Mouse (Mus musculus) forebrain, postnatal 0 days (tissue): ENCODE data around the gene Batf2. TPM values are rescaled to one million over a fixed set of nuclear protein-coding genes. Genes with fewer than 3 reads are reported as not detected.
A peak's percentile ranks its signal among the peaks of the same experiment; 100 is the strongest.

Experiments
- ATAC-seq: fragments of 200-750 bp; cut with Nextera tagmentation; 2 replicates; pipeline ENCODE4 v1.8.0; 2017; ENCODE audit warnings: mild to moderate bottlenecking, moderate library complexity
- DNase-seq: peaks from one replicate; pipeline ENCODE4 v3.0.0-alpha.2; 2015
- H3K27ac ChIP-seq: fragments of 300-500 bp; sonication (generic); 2 replicates; pipeline ENCODE4 v1.5.1; 2014; ENCODE audit warnings: low read depth, mild to moderate bottlenecking, antibody characterized with exemption, low read length, moderate library complexity, mixed read lengths
- H3K27me3 ChIP-seq: fragments of 300-500 bp; sonication (generic); 2 replicates; pipeline ENCODE4 v1.6.1; 2014; ENCODE audit warnings: mild to moderate bottlenecking, low read length, mixed read lengths; ENCODE audit not compliant: insufficient read depth
- H3K36me3 ChIP-seq: fragments of 300-500 bp; sonication (generic); 2 replicates; pipeline ENCODE4 v1.6.1; 2014; ENCODE audit warnings: mild to moderate bottlenecking, moderate library complexity; ENCODE audit not compliant: insufficient read depth
- H3K4me1 ChIP-seq: fragments of 300-500 bp; sonication (generic); 2 replicates; pipeline ENCODE4 v1.6.1; 2014; ENCODE audit warnings: antibody characterized with exemption; ENCODE audit not compliant: insufficient read depth
- H3K4me2 ChIP-seq: fragments of 300-500 bp; sonication (generic); 2 replicates; pipeline ENCODE4 v1.6.1; 2014; ENCODE audit warnings: low read depth, mild to moderate bottlenecking, moderate library complexity
- H3K4me3 ChIP-seq: fragments of 300-500 bp; sonication (generic); 2 replicates; pipeline ENCODE4 v1.5.1; 2014; ENCODE audit warnings: low read depth, low read length, mixed read lengths
- H3K9ac ChIP-seq: fragments of 300-500 bp; sonication (generic); 2 replicates; pipeline ENCODE4 v1.6.1; 2014; ENCODE audit warnings: mild to moderate bottlenecking
- H3K9me3 ChIP-seq: fragments of 300-500 bp; sonication (generic); 2 replicates; pipeline ENCODE4 v1.6.1; 2016; ENCODE audit warnings: low read length
- CTCF ChIP-seq: sonication (generic); IDR thresholded peaks from 2 replicates; pipeline ENCODE4 v1.5.1; 2016; ENCODE audit warnings: antibody characterized with exemption, control low read depth, low read depth
- WGBS: fragments of 180-500 bp; shearing (Covaris S2); extraction: QIAGEN DNeasy Blood & Tissue Kit; methylation state at CpG from one replicate; pipeline ENCODE4 v1.1.7; 2014; 5-methylcytosine and 5-hydroxymethylcytosine counted together
- polyA plus RNA-seq: library from polyadenylated mRNA; unstranded; fragments of >200 nt; fragmentation: Nextera tagmentation; extraction: Ambion mirVana; gene quantifications from 2 replicates; pipeline ENCODE4 v1.2.1, GENCODE M21; 2015
- total RNA-seq: library from RNA; depleted of rRNA; stranded (reverse); fragments of >200 nt; gene quantifications from 2 replicates; pipeline ENCODE4 v1.2.3, GENCODE M21; 2014

The Batf2 gene
- total and polyA plus RNA-seq, 2 experiments from 2014 or later, result not detected

DNA sequence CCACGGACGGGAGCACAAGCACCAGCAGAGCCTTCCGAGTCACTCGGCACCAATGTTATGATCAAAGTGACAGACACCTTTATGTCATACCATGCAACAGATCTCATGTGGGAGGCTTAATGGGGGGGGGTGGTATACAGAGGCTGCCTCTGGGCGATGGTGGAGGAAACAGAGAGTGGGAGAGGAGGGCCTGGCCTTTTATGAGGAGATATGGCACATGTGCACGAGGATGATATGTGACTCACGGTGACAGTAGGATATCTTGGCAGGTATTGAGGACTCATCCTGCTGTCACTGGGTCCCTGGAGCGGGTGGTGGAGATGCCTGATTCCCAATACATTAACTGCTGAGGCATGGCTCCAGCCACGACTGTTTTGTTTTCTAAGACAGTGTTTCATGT is 14.4 kb downstream of the Batf2 start:
- TF ChIP-seq CTCF, result no peak
- Histone ChIP-seq H3K4me1 (no peaks in the 10 kb centered on the region), H3K27ac (no peak overlapping the region), H3K9ac (no peak overlapping the region), H3K4me2 (no peak overlapping the region), H3K9me3 (no peaks in the 10 kb centered on the region), H3K36me3 (no peaks in the 10 kb centered on the region), H3K27me3 (no peaks in the 10 kb centered on the region), H3K4me3 (no peak overlapping the region)
- DNase-seq (no peak), ATAC-seq (no peak)
- WGBS, result 87% methylated on average over 9 of the region's 9 CpGs

DNA sequence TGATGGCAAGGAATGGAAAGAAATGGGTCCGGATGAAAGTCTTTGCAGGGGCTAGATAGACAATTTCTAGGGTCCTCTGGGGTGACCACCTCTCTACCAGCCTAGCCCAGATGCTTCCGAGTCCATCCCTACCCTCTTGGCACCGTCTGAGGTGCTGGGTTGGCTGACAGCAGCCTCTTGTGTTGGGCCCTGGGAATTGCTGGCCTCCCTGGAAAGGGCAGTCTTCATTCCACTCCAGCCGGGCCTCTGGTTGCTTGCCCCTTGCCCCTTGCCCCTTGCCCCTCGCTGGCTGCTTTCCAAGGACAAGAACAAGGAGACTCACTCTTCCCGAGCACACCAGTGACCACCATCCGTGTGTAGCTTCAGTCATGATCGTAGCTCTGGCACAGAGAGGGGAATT is 15.6 kb downstream of the Batf2 start:
- H3K4me2 ChIP-seq, result no peak overlapping the region
- 70% methylated on average over 8 of the region's 8 CpGs for WGBS
- H3K27ac ChIP-seq, result no peak overlapping the region
- TF ChIP-seq CTCF, result 0 out of 2 replicates have a peak, but pooled peaks have one; percentile 15
- no peaks in the 10 kb centered on the region for H3K27me3 ChIP-seq
- ATAC-seq, result no peak
- no peaks in the 10 kb centered on the region for H3K36me3 ChIP-seq
- H3K4me1 ChIP-seq, result no peaks in the 10 kb centered on the region
- no peak overlapping the region for H3K4me3 ChIP-seq
- no peaks in the 10 kb centered on the region for H3K9me3 ChIP-seq
- no peak for DNase-seq
- no peak overlapping the region for H3K9ac ChIP-seq

DNA sequence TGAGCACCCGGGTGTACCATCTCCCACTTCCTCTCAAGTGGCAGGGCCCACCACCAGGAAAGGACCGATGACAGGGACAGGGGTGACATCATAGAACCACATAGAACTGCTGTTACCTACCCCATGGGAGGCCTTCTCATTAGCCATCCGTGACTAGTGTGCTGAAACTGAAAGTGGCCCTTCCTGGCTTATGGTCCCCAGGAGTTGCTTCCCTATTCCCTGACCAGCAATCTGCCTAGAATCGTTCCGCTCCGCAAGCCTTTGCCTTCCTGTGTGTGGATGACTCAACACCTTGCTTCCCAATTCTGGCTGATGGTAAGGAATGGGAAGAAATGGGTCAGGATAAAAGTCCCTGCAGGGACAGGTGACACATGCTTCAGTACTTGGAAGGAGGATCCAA is 16.4 kb downstream of the Batf2 start:
- H3K4me3 ChIP-seq, result no peak overlapping the region
- no peaks in the 10 kb centered on the region for H3K27me3 ChIP-seq
- no peak for DNase-seq
- H3K4me2 ChIP-seq, result no peak overlapping the region
- no peak overlapping the region for H3K9ac ChIP-seq
- ATAC-seq, result no peak
- H3K9me3 ChIP-seq, result no peaks in the 10 kb centered on the region
- no peak for TF ChIP-seq CTCF
- H3K4me1 ChIP-seq, result no peaks in the 10 kb centered on the region
- H3K27ac ChIP-seq, result no peak overlapping the region
- 83% methylated on average over 6 of the region's 6 CpGs for WGBS
- H3K36me3 ChIP-seq, result no peaks in the 10 kb centered on the region

DNA sequence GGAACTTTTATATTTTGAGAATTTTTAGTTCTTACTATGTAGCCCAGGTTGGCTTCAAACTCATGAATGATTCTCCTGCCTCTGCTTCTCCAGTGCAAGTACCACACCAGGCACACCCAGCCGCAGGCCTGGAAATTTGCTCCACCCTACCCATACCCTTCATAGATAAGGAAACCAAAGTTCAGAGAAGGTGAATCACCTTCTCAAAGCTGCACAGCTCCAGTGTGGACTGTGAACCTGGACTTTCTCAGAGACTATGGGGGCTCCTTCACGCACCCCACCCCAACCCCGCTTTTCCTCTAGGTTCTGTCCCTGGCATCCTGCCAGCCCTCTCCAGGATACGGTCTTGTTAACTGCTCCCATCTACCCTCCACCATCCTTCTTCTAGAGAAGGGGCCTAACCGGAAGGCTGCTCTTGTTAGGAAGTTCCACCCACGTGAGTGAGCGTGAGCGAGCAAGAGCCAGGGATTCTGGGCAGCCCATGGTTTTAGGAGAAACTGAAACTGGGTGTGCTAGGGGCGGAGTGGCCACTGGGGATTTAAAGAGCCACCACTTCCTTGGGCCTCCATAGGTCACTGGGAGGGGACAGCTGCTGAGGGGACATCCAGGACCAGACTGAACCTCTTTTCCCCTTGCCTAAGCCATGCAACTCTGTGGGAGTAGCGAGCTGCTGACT is 23.2 kb downstream of the Batf2 start:
- Histone ChIP-seq H3K27ac (no peak overlapping the region), H3K9ac (no peak overlapping the region), H3K27me3 (no peaks in the 10 kb centered on the region), H3K4me3 (no peak overlapping the region), H3K36me3 (no peaks in the 10 kb centered on the region), H3K4me2 (no peak overlapping the region), H3K9me3 (no peaks in the 10 kb centered on the region), H3K4me1 (no peaks in the 10 kb centered on the region)
- TF ChIP-seq CTCF, result no peak
- 59% methylated on average over 10 of the region's 10 CpGs for WGBS
- DNase-seq, result no peak
- ATAC-seq, result no peak

DNA sequence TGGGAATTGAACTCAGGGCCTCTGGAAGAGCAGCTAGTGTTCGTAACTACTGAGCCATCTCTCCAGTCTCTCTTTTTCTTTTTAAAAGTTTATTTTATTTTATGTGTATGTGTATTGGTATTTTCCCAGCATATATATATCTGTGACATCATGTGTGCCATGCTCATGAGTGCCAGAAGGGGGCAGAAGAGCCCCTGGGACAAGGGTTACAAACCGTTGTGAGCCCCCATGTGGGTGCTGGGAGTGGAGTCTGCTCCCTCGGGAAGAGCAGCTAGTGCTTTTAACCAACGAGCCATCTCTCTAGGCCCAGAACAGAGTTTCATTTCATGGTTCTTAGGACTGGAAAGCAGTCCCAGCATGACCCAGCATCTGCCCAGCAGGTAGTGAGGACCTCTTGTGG is 26.0 kb downstream of the Batf2 start:
- Histone ChIP-seq H3K27me3 (no peaks in the 10 kb centered on the region), H3K9me3 (no peaks in the 10 kb centered on the region), H3K9ac (no peak overlapping the region), H3K4me3 (no peak overlapping the region), H3K4me2 (no peak overlapping the region), H3K36me3 (no peaks in the 10 kb centered on the region), H3K27ac (no peak overlapping the region), H3K4me1 (no peaks in the 10 kb centered on the region)
- DNase-seq, result no peak
- TF ChIP-seq CTCF, result no peak
- WGBS, result 78% methylated on average over 4 of the region's 4 CpGs
- no peak for ATAC-seq

DNA sequence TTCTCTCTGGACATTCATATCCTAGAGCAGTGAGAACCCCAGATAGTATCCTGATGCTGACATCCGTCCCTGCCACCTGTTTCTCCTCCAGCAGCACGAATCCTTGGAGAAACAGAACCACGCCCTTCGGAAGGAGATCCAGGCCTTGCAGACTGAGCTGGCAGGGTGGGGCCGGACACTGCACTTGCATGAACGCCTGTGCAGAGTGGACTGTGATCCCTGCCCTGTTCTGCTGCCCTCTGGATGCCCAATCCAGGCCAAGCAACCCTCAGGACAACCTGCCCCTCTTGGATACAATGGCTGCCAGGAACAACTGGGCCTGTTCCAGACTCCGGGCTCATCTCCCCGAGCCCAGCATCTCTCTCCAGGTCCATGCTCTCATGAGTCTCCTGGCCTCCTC is 30.4 kb downstream of the Batf2 start:
- no peak for TF ChIP-seq CTCF
- Histone ChIP-seq H3K36me3 (no peaks in the 10 kb centered on the region), H3K4me1 (no peaks in the 10 kb centered on the region), H3K9me3 (no peaks in the 10 kb centered on the region), H3K9ac (no peak overlapping the region), H3K27ac (no peak overlapping the region), H3K27me3 (no peaks in the 10 kb centered on the region), H3K4me3 (no peak overlapping the region), H3K4me2 (no peak overlapping the region)
- WGBS, result 86% methylated on average over 8 of the region's 8 CpGs
- no peak for ATAC-seq
- no peak for DNase-seq

DNA sequence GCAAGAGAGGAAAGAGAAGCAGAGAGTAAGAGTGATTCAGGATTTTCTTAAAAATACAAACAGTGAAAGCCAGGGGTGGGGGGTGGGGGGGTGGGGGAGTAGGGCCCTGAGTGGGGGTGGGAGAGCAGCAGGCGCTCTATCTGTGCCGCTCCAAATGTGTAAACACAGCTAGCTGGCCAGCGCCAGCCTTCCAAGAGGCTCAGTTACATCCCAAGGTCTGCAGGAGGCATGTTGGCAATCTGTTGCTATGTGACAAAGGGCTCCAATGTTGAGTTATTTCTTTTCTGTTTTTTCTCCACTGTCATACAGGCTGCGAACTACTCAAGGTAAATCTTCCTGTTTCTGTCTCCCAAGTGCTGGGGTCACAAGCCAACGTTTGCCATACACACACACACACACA is 34.0 kb downstream of the Batf2 start:
- WGBS, result 44% methylated on average over 5 of the region's 5 CpGs
- no peak overlapping the region for H3K4me3 ChIP-seq
- no peaks in the 10 kb centered on the region for H3K27me3 ChIP-seq
- no peaks in the 10 kb centered on the region for H3K9me3 ChIP-seq
- no peak overlapping the region for H3K9ac ChIP-seq
- DNase-seq, result peak; percentile 11
- H3K27ac ChIP-seq, result no peak overlapping the region
- H3K4me2 ChIP-seq, result no peak overlapping the region
- H3K4me1 ChIP-seq, result no peaks in the 10 kb centered on the region
- no peaks in the 10 kb centered on the region for H3K36me3 ChIP-seq
- TF ChIP-seq CTCF, result no peak
- ATAC-seq, result peak; percentile 27; the same call in 1 of the 2 replicates
